Mouse (Mus musculus) liver, postnatal 0 days (tissue): Measurements from ENCODE around the gene Ldhb.

Experiments used
- CTCF ChIP-seq: sonication (generic); IDR thresholded peaks from 2 replicates; pipeline ENCODE4 v1.5.1; 2016; ENCODE audit warnings: antibody characterized with exemption, low read depth
- EP300 ChIP-seq: IDR thresholded peaks from 2 replicates; pipeline ENCODE4 v1.6.1; 2016; ENCODE audit warnings: antibody characterized with exemption, low read depth, mild to moderate bottlenecking

DNA sequence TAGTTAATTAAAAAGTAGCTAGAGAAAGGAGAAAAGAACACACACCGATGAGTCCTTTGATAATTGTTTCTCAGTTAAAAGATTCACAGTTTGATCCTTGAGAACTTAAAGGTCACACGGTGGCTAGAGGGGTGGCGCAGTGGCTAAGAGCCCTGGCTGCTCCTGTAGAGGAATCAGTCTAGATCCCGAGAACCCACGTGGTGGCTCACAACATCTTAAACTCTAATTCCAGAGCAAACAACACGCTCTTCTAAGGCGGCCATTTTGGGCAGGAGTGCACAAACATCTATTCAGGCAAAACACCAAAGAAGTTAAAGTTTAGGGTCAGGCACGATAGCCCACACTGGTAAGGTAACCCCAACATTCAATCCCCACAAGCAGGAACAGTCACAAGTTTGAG, 4.2 kb downstream of the Ldhb start:
- TF ChIP-seq CTCF, result no peak
- no peak for TF ChIP-seq EP300
